Mouse (Mus musculus) heart, postnatal 0 days (tissue): ENCODE measurements around the gene Cst7. TPM values are rescaled to one million over a fixed set of nuclear protein-coding genes. Genes with fewer than 3 reads are reported as not detected.

Experiments used
- ATAC-seq: fragments of 200-750 bp; cut with Nextera tagmentation; 2 replicates; pipeline ENCODE4 v1.8.0; 2017; ENCODE audit warnings: low read depth, moderate number of reproducible peaks, moderate library complexity; ENCODE audit not compliant: insufficient read depth
- DNase-seq: peaks from one replicate; pipeline ENCODE4 v3.0.0-alpha.2; 2016; ENCODE audit warnings: low spot score
- H3K27ac ChIP-seq: fragments of 300-500 bp; sonication (generic); 2 replicates; pipeline ENCODE4 v1.5.1; 2014; ENCODE audit warnings: low read depth, mild to moderate bottlenecking
- H3K27me3 ChIP-seq: fragments of 300-500 bp; sonication (generic); 2 replicates; pipeline ENCODE4 v1.6.1; 2014; ENCODE audit warnings: low read length, mixed read lengths; ENCODE audit not compliant: control insufficient read depth, insufficient read depth
- H3K36me3 ChIP-seq: fragments of 300-500 bp; sonication (generic); replicated peaks from 2 replicates; pipeline ENCODE4 v1.6.1; 2014; ENCODE audit warnings: low read length, mixed read lengths; ENCODE audit not compliant: control insufficient read depth, insufficient read depth
- H3K4me1 ChIP-seq: fragments of 300-500 bp; sonication (generic); 2 replicates; pipeline ENCODE4 v1.6.1; 2014; ENCODE audit warnings: antibody characterized with exemption; ENCODE audit not compliant: control insufficient read depth, insufficient read depth
- H3K4me2 ChIP-seq: fragments of 300-500 bp; sonication (generic); 2 replicates; pipeline ENCODE4 v1.6.1; 2014; ENCODE audit warnings: low read depth, mild to moderate bottlenecking, low read length, moderate library complexity
- H3K4me3 ChIP-seq: fragments of 300-500 bp; sonication (generic); 2 replicates; pipeline ENCODE4 v1.5.1; 2014; ENCODE audit warnings: low read depth, low read length
- H3K9ac ChIP-seq: fragments of 300-500 bp; sonication (generic); replicated peaks from 2 replicates; pipeline ENCODE4 v1.6.1; 2014; ENCODE audit warnings: low read depth, low read length, mixed read lengths
- H3K9me3 ChIP-seq: fragments of 300-500 bp; sonication (generic); replicated peaks from 2 replicates; pipeline ENCODE4 v1.6.1; 2016; ENCODE audit warnings: low read length; ENCODE audit not compliant: control insufficient read depth
- CTCF ChIP-seq: IDR thresholded peaks from 2 replicates; pipeline ENCODE4 v1.5.1; 2016; ENCODE audit warnings: antibody characterized with exemption, control low read depth, low read depth
- EP300 ChIP-seq: IDR thresholded peaks from 2 replicates; pipeline ENCODE4 v1.6.1; 2016; ENCODE audit warnings: antibody characterized with exemption, low read depth
- WGBS: fragments of 180-500 bp; shearing (Covaris S2); extraction: QIAGEN DNeasy Blood & Tissue Kit; methylation state at CpG from one replicate; pipeline ENCODE4 v1.1.7; 2014; 5-methylcytosine and 5-hydroxymethylcytosine counted together
- polyA plus RNA-seq: library from polyadenylated mRNA; unstranded; fragments of >200 nt; fragmentation: Nextera tagmentation; extraction: Ambion mirVana; gene quantifications from 2 replicates; pipeline ENCODE4 v1.2.1, GENCODE M21; 2015
- total RNA-seq: library from RNA; depleted of rRNA; stranded (reverse); fragments of >200 nt; gene quantifications from 2 replicates; pipeline ENCODE4 v1.2.3, GENCODE M21; 2014; ENCODE audit warnings: low replicate concordance

The Cst7 gene
- total and polyA plus RNA-seq, 2 experiments from 2014 or later = 0.12 TPM; not detected in 1

DNA sequence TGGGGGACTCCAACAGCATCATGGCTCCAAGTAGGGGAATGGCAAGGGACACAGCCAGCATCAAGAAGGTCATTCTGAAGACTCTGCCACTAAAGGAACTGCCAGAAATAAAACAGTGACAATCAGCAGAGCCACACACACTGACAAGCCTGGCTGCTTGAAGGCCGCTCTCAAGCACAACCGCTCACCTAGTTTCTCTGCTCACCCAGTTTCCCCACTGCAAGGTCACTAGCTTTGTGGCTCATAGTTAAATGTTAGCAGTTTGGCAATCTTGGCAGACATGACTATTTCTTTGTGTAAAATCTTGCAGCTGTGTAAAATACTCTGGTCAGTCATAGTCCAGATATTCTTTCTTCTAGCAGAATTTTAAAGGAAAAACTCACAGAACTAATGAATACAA lies 30.0 kb downstream of the Cst7 start:
- no peak overlapping the region for H3K4me3 ChIP-seq
- H3K27me3 ChIP-seq = no peaks in the 10 kb centered on the region
- 57% methylated on average over 2 of the region's 2 CpGs for WGBS
- 0 out of 2 replicates have a peak overlapping the region, but pooled peaks have one; percentile 15 for H3K27ac ChIP-seq
- no peak for TF ChIP-seq CTCF
- no peak for TF ChIP-seq EP300
- H3K36me3 ChIP-seq = 0 out of 2 replicates have a peak, but pooled peaks cover 4% of the 10 kb centered on the region
- no peak overlapping the region for H3K9ac ChIP-seq
- H3K4me2 ChIP-seq = no peak overlapping the region
- no peak for DNase-seq
- H3K4me1 ChIP-seq = 0 out of 2 replicates have a peak, but pooled peaks cover 8% of the 10 kb centered on the region
- ATAC-seq = no peak
- no peaks in the 10 kb centered on the region for H3K9me3 ChIP-seq

DNA sequence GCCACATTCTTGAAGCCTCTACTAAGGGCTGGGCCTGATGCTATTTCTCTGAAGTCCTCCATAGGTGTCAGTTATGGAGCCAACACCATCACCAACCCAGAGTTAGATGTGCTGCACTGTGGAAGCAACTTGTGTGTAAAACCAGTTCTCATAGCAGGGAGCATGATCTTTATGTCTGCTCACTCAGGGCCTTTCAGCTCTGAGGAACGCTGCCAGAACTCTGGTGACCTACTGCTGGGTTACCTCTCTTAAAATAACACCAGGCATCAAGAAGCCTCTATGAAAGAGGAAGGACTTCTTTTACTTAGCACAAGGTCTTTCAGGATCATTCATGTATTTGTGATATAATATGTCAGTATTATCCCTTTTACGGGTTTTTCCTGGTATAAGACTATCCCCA lies 32.0 kb downstream of the Cst7 start:
- TF ChIP-seq CTCF (no peak), EP300 (no peak)
- Histone ChIP-seq H3K27ac (0 out of 2 replicates have a peak overlapping the region, but pooled peaks have one; percentile 38), H3K4me2 (no peak overlapping the region), H3K27me3 (no peaks in the 10 kb centered on the region), H3K9ac (no peak overlapping the region), H3K4me1 (0 out of 2 replicates have a peak, but pooled peaks cover 8% of the 10 kb centered on the region), H3K36me3 (no peaks in the 10 kb centered on the region), H3K9me3 (no peaks in the 10 kb centered on the region), H3K4me3 (no peak overlapping the region)
- ATAC-seq = no peak
- WGBS = 64% methylated on average over 2 of the region's 2 CpGs
- DNase-seq = peak; percentile 23

DNA sequence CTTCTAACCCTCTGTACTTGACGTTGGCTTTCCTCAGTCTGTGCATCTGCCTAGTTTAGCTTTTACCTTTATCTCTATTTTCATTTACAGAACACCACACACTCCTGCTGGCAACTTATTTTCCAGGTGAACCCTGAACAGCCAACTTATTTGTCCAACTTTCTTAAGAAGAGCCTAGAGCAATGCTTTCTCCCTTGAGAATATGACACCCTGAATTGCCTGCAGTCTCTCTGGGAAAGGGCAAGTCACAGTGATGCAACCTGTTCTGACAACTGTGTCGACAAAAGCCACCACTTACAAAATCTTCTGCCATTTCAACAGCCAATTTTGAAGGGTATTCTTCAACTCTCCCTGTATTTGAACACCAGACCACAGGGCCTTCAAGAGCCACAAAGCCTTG lies 34.6 kb downstream of the Cst7 start:
- ATAC-seq (no peak), DNase-seq (no peak)
- TF ChIP-seq CTCF (no peak), EP300 (no peak)
- Histone ChIP-seq H3K9me3 (no peaks in the 10 kb centered on the region), H3K9ac (no peak overlapping the region), H3K27ac (no peak overlapping the region), H3K4me3 (no peak overlapping the region), H3K36me3 (no peaks in the 10 kb centered on the region), H3K4me2 (no peak overlapping the region), H3K4me1 (0 out of 2 replicates have a peak, but pooled peaks cover 8% of the 10 kb centered on the region), H3K27me3 (no peaks in the 10 kb centered on the region)
- 78% methylated on average over 2 of the region's 2 CpGs for WGBS

DNA sequence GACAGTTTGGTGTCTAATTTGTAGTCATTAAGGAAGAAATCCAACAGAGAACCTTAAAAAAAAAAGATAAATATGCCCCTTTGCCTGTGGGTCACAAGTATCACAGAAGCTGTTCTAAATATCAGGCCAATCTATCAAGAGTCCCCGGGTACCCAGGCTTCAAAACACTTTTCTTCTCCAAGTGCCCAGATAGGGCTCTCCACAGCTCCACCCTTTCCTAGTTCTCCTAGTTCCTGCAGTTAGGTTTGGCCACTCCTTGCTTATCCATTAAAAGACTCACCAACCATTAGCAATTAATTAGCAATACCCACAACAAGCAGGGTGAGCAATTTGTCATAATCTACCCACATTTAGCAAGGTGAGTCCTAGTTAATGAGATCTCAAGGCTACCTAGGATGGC lies 36.9 kb downstream of the Cst7 start:
- ATAC-seq (no peak), DNase-seq (no peak)
- no peak overlapping the region; the same call in 1 of the 2 replicates for H3K4me3 ChIP-seq
- H3K9ac ChIP-seq = no peak overlapping the region; the same call in 1 of the 2 replicates
- H3K9me3 ChIP-seq = no peaks in the 10 kb centered on the region
- WGBS = 42% methylated on average over 1 of the region's 1 CpGs
- peak overlapping the region; percentile 98 for H3K4me2 ChIP-seq
- TF ChIP-seq EP300 = no peak
- no peaks in the 10 kb centered on the region for H3K36me3 ChIP-seq
- 0 out of 2 replicates have a peak, but pooled peaks cover 4% of the 10 kb centered on the region for H3K4me1 ChIP-seq
- no peak overlapping the region for H3K27ac ChIP-seq
- no peaks in the 10 kb centered on the region for H3K27me3 ChIP-seq

DNA sequence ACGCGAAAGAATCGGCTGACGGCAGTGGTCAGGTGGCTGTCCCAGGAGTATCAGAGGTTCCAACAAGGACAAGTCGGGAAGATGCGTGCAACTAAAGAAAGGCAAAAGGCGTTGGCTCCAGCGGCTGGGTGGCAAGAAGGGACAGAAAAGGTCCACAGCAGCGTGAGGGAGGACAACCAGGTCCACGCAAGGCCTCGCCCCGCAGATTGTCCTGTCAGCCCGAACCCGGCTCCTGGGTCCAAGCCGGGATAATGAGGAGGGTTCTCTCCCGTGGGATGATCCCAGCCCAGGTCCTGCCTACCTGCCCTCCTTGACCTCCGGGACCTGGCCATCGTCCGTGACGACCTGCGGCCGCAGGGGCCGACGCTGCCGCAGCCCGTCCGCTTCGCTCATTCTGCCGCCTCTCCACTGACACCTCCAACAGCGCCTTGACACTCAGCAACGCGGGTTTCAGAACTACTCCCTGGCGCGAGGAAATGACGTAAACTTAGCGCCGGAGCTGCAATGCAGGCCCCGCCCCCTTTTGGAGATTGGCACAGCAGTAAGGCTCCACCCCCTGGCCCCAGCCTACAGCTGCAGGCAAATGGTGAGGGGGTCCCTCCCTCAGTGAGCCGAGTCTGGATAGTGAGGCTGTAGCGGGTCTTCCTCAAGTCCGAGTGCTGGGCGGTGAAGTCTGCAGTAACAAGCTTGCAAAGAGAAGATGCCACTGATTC lies 38.0 kb downstream of the Cst7 start, which contains the start of gene Apmap:
TSS of gene Apmap (minus strand) at position 481 of the 713 bp plus-strand sequence.
- Histone ChIP-seq H3K4me2 (peak within 1 kb of the TSS; percentile 98), H3K27me3 (no peaks in the 10 kb centered on the region), H3K4me1 (no peaks in the 10 kb centered on the region), H3K9me3 (no peaks in the 10 kb centered on the region), H3K27ac (peak within 1 kb of the TSS; percentile 62), H3K9ac (peak within 1 kb of the TSS; percentile 83), H3K4me3 (peak within 1 kb of the TSS; percentile 87), H3K36me3 (no peaks in the 10 kb centered on the region)
- DNase-seq (peak; percentile 98), ATAC-seq (peak; percentile 97)
- 1% methylated on average over 42 of the region's 42 CpGs for WGBS
- TF ChIP-seq EP300 = no peak
- no peak; the same call in 1 of the 2 replicates for TF ChIP-seq CTCF
